Mouse (Mus musculus) liver, embryonic 13.5 days (tissue): ENCODE measurements around the gene Ppp2r5b. TPM values are rescaled to one million over a fixed set of nuclear protein-coding genes. Genes with fewer than 3 reads are reported as not detected.
A peak's percentile ranks its signal among the peaks of the same experiment; 100 is the strongest.

ENCODE experiments used
- ATAC-seq: fragments of 200-750 bp; cut with Nextera tagmentation; 2 replicates; pipeline ENCODE4 v1.8.0; 2017; ENCODE audit warnings: low read depth, mild to moderate bottlenecking, moderate number of reproducible peaks, moderate library complexity
- DNase-seq: peaks from one replicate; pipeline ENCODE4 v3.0.0; 2022
- H3K27ac ChIP-seq: fragments of 300-500 bp; sonication (generic); 2 replicates; pipeline ENCODE4 v1.5.1; 2015; ENCODE audit warnings: moderate library complexity, mild to moderate bottlenecking, inconsistent platforms
- H3K27me3 ChIP-seq: fragments of 300-500 bp; sonication (generic); 2 replicates; pipeline ENCODE4 v1.6.1; 2015; ENCODE audit warnings: mild to moderate bottlenecking, inconsistent platforms
- H3K36me3 ChIP-seq: fragments of 300-500 bp; sonication (generic); 2 replicates; pipeline ENCODE4 v1.6.1; 2015; ENCODE audit warnings: mild to moderate bottlenecking, inconsistent platforms
- H3K4me1 ChIP-seq: fragments of 300-500 bp; sonication (generic); replicated peaks from 2 replicates; pipeline ENCODE4 v1.6.1; 2015; ENCODE audit warnings: inconsistent platforms
- H3K4me2 ChIP-seq: fragments of 300-500 bp; sonication (generic); 2 replicates; pipeline ENCODE4 v1.6.1; 2015; ENCODE audit warnings: inconsistent platforms, mild to moderate bottlenecking, moderate library complexity
- H3K4me3 ChIP-seq: fragments of 300-500 bp; sonication (generic); replicated peaks from 2 replicates; pipeline ENCODE4 v1.5.1; 2015; ENCODE audit warnings: mild to moderate bottlenecking, inconsistent platforms
- H3K9ac ChIP-seq: fragments of 300-500 bp; sonication (generic); 2 replicates; pipeline ENCODE4 v1.6.1; 2015; ENCODE audit warnings: mild to moderate bottlenecking, inconsistent platforms
- H3K9me3 ChIP-seq: fragments of 300-500 bp; sonication (generic); replicated peaks from 2 replicates; pipeline ENCODE4 v1.6.1; 2016; ENCODE audit warnings: inconsistent platforms
- WGBS: fragments of 180-500 bp; shearing (Covaris S2); methylation state at CpG from one replicate; pipeline ENCODE4 v1.1.7; 2015; ENCODE audit not compliant: insufficient replicate concordance; 5-methylcytosine and 5-hydroxymethylcytosine counted together
- polyA plus RNA-seq: library from polyadenylated mRNA; unstranded; fragments of >200 nt; fragmentation: Nextera tagmentation; extraction: Ambion mirVana; gene quantifications from 2 replicates; pipeline ENCODE4 v1.2.1, GENCODE M21; 2015

The Ppp2r5b gene
- polyA plus RNA-seq, 1 experiment from 2014 or later = 3.5 TPM

GRCm38 (mm10) chr19:6268170-6268528 is 32.5 kb upstream of the Ppp2r5b start:
- Histone ChIP-seq H3K4me1 (peaks cover 54% of the 10 kb centered on the region), H3K9ac (no peak overlapping the region), H3K4me2 (no peak overlapping the region), H3K9me3 (no peaks in the 10 kb centered on the region), H3K27ac (no peak overlapping the region), H3K4me3 (no peak overlapping the region), H3K27me3 (peaks cover 6% of the 10 kb centered on the region), H3K36me3 (no peaks in the 10 kb centered on the region)
- ATAC-seq (peak; percentile 59), DNase-seq (peak; percentile 74)
- 14% methylated on average over 8 of the region's 8 CpGs for WGBS

GRCm38 (mm10) chr19:6267306-6268169 is 31.9 kb upstream of the Ppp2r5b start:
- Histone ChIP-seq H3K4me2 (no peak overlapping the region), H3K27me3 (peaks cover 6% of the 10 kb centered on the region), H3K4me1 (peaks cover 56% of the 10 kb centered on the region), H3K27ac (no peak overlapping the region), H3K9me3 (no peaks in the 10 kb centered on the region), H3K4me3 (no peak overlapping the region), H3K36me3 (no peaks in the 10 kb centered on the region), H3K9ac (no peak overlapping the region)
- DNase-seq (no peak), ATAC-seq (no peak)
- WGBS = 57% methylated on average over 11 of the region's 11 CpGs

- WGBS = 62% methylated on average over 6 of the region's 6 CpGs
Observed at GRCm38 (mm10) chr19:6265727-6266182, 30.1 kb upstream of the Ppp2r5b start.

GRCm38 (mm10) chr19:6264945-6265344 is 29.3 kb upstream of the Ppp2r5b start:
- no peak for ATAC-seq
- Histone ChIP-seq H3K9me3 (0 out of 2 replicates have a peak, but pooled peaks cover 5% of the 10 kb centered on the region), H3K36me3 (peaks cover 23% of the 10 kb centered on the region), H3K9ac (peak overlapping the region; percentile 55; the same call in 1 of the 2 replicates), H3K27me3 (peaks cover 6% of the 10 kb centered on the region), H3K4me3 (peak overlapping the region; percentile 46), H3K4me2 (peak overlapping the region; percentile 55), H3K4me1 (peaks cover 33% of the 10 kb centered on the region), H3K27ac (no peak overlapping the region)
- no peak for DNase-seq
- WGBS = 68% methylated on average over 8 of the region's 8 CpGs

More at GRCm38 (mm10) chr19:6265727-6266182, 30.1 kb upstream of the Ppp2r5b start:
- Histone ChIP-seq H3K36me3 (peaks cover 15% of the 10 kb centered on the region), H3K9me3 (0 out of 2 replicates have a peak, but pooled peaks cover 4% of the 10 kb centered on the region), H3K4me1 (peaks cover 41% of the 10 kb centered on the region), H3K27me3 (peaks cover 6% of the 10 kb centered on the region), H3K4me2 (peak overlapping the region; percentile 55), H3K4me3 (no peak overlapping the region), H3K27ac (no peak overlapping the region), H3K9ac (no peak overlapping the region)
- ATAC-seq (no peak), DNase-seq (no peak)

GRCm38 (mm10) chr19:6264200-6264599 is 28.5 kb upstream of the Ppp2r5b start:
- Histone ChIP-seq H3K9me3 (0 out of 2 replicates have a peak, but pooled peaks cover 5% of the 10 kb centered on the region), H3K27ac (peak overlapping the region; percentile 37; the same call in 1 of the 2 replicates), H3K36me3 (peaks cover 28% of the 10 kb centered on the region), H3K9ac (peak overlapping the region; percentile 55), H3K4me2 (peak overlapping the region; percentile 55), H3K4me3 (peak overlapping the region; percentile 46), H3K4me1 (peaks cover 29% of the 10 kb centered on the region), H3K27me3 (peaks cover 6% of the 10 kb centered on the region)
- WGBS = 56% methylated on average over 9 of the region's 9 CpGs
- ATAC-seq (no peak), DNase-seq (no peak)

GRCm38 (mm10) chr19:6262839-6263433 is 27.3 kb upstream of the Ppp2r5b start:
- DNase-seq = no peak
- peak; percentile 60 for ATAC-seq
- Histone ChIP-seq H3K9me3 (0 out of 2 replicates have a peak, but pooled peaks cover 5% of the 10 kb centered on the region), H3K9ac (peak overlapping the region; percentile 55), H3K36me3 (peaks cover 40% of the 10 kb centered on the region), H3K4me1 (peaks cover 22% of the 10 kb centered on the region), H3K4me3 (peak overlapping the region; percentile 46), H3K27ac (peak overlapping the region; percentile 41), H3K4me2 (peak overlapping the region; percentile 55), H3K27me3 (peaks cover 6% of the 10 kb centered on the region)
- WGBS = 63% methylated on average over 8 of the region's 8 CpGs

GRCm38 (mm10) chr19:6262222-6262621 is 26.6 kb upstream of the Ppp2r5b start:
- H3K9me3 ChIP-seq = 0 out of 2 replicates have a peak, but pooled peaks cover 5% of the 10 kb centered on the region
- H3K4me3 ChIP-seq = no peak overlapping the region
- H3K9ac ChIP-seq = no peak overlapping the region
- ATAC-seq (no peak), DNase-seq (peak; percentile 64)
- H3K27ac ChIP-seq = peak overlapping the region; percentile 41
- H3K4me2 ChIP-seq = no peak overlapping the region
- H3K27me3 ChIP-seq = peaks cover 2% of the 10 kb centered on the region; the same call in 1 of the 2 replicates
- peaks cover 19% of the 10 kb centered on the region for H3K4me1 ChIP-seq
- WGBS = 49% methylated on average over 7 of the region's 7 CpGs
- peaks cover 47% of the 10 kb centered on the region for H3K36me3 ChIP-seq

- 0 out of 2 replicates have a peak, but pooled peaks cover 5% of the 10 kb centered on the region for H3K9me3 ChIP-seq
- H3K27ac ChIP-seq = no peak overlapping the region
- peaks cover 56% of the 10 kb centered on the region for H3K36me3 ChIP-seq
- no peak overlapping the region for H3K4me2 ChIP-seq
- H3K9ac ChIP-seq = no peak overlapping the region
- no peak overlapping the region for H3K4me3 ChIP-seq
- H3K4me1 ChIP-seq = peaks cover 19% of the 10 kb centered on the region
- no peaks in the 10 kb centered on the region for H3K27me3 ChIP-seq
- no peak for DNase-seq
- ATAC-seq = no peak
- 85% methylated on average over 14 of the region's 14 CpGs for WGBS
Observed at GRCm38 (mm10) chr19:6261379-6261778, 25.7 kb upstream of the Ppp2r5b start.

GRCm38 (mm10) chr19:6260946-6261345 is 25.3 kb upstream of the Ppp2r5b start:
- Histone ChIP-seq H3K9ac (no peak overlapping the region), H3K9me3 (0 out of 2 replicates have a peak, but pooled peaks cover 5% of the 10 kb centered on the region), H3K4me2 (no peak overlapping the region), H3K27me3 (no peaks in the 10 kb centered on the region), H3K27ac (no peak overlapping the region), H3K4me3 (no peak overlapping the region), H3K4me1 (peaks cover 19% of the 10 kb centered on the region), H3K36me3 (peaks cover 60% of the 10 kb centered on the region)
- DNase-seq (no peak), ATAC-seq (no peak)
- 77% methylated on average over 4 of the region's 4 CpGs for WGBS

- 68% methylated on average over 2 of the region's 2 CpGs for WGBS
- Histone ChIP-seq H3K9me3 (0 out of 2 replicates have a peak, but pooled peaks cover 5% of the 10 kb centered on the region), H3K36me3 (peaks cover 65% of the 10 kb centered on the region), H3K4me1 (peaks cover 16% of the 10 kb centered on the region), H3K27me3 (no peaks in the 10 kb centered on the region), H3K4me2 (no peak overlapping the region), H3K4me3 (no peak overlapping the region), H3K27ac (no peak overlapping the region), H3K9ac (no peak overlapping the region)
- DNase-seq = no peak
- no peak for ATAC-seq
Observed at GRCm38 (mm10) chr19:6260428-6260827, 24.8 kb upstream of the Ppp2r5b start.

GRCm38 (mm10) chr19:6253021-6253420 is 17.3 kb upstream of the Ppp2r5b start:
- ATAC-seq = no peak
- no peak overlapping the region for H3K9ac ChIP-seq
- H3K4me2 ChIP-seq = no peak overlapping the region
- no peaks in the 10 kb centered on the region for H3K27me3 ChIP-seq
- H3K9me3 ChIP-seq = no peaks in the 10 kb centered on the region
- no peaks in the 10 kb centered on the region; the same call in 1 of the 2 replicates for H3K4me1 ChIP-seq
- H3K4me3 ChIP-seq = no peak overlapping the region
- peaks cover 92% of the 10 kb centered on the region for H3K36me3 ChIP-seq
- WGBS = 76% methylated on average over 4 of the region's 4 CpGs
- no peak overlapping the region for H3K27ac ChIP-seq
- no peak for DNase-seq
